Comparison of ENCODE assay signal across 15 mouse cellular contexts in the genomic region with DNA sequence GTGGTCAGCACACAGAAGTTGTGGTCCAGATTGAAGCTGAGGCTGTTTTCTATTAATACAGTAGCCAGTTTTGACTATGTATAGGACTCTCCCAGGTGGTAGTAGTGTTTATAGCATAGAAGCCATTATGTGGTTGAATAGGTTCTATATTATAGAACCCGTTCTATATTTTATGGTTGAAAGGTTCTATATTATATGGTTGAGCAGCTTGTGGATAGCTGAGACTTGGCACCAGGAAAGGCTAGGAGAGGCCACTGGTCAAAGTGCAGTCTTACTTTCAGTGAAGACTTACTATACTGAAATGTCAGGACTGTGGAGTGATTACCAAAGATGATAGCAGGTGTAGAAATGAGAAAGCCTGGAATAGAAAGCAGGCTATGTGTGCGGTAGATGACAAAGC.
"Had no signal": no experiment of that assay in that cellular context is flagged by ENCODE, and none has a peak within 500 bp of the region (broad histone marks: within the 10 kb centered on the region; RNA-seq: fewer than 3 reads in every experiment).

No protein-coding gene starts in this region.

- H3K27ac ChIP-seq: midbrain, embryonic 10.5 days; midbrain, embryonic 12.5 days; neural tube, embryonic 12.5 days; stomach, embryonic 15.5 days; stomach, postnatal 0 days had no signal

- H3K4me3 ChIP-seq: midbrain, embryonic 10.5 days; midbrain, embryonic 12.5 days; neural tube, embryonic 12.5 days; stomach, embryonic 15.5 days had no signal

- ATAC-seq: midbrain, embryonic 16.5 days had no signal

- H3K27me3 ChIP-seq: midbrain, embryonic 12.5 days; neural tube, embryonic 12.5 days; stomach, embryonic 15.5 days had no signal

- H3K4me2 ChIP-seq: lung, embryonic 14.5 days; midbrain, embryonic 12.5 days; neural tube, embryonic 12.5 days; stomach, embryonic 15.5 days had no signal

- H3K4me1 ChIP-seq: midbrain, embryonic 10.5 days; midbrain, embryonic 12.5 days; neural tube, embryonic 12.5 days; stomach, embryonic 15.5 days had no signal

- DNase-seq: lung, adult 18-20 months; lung, embryonic 14.5 days; lung, postnatal 10 days; lung, postnatal 4 days; midbrain, embryonic 14.5 days; right cerebral cortex, postnatal 14 days; thymus, adult 2 months; thymus, postnatal 25 days; thymus, postnatal 4 days had no signal

- H3K9me3 ChIP-seq: midbrain, embryonic 10.5 days; midbrain, embryonic 12.5 days; neural tube, embryonic 12.5 days; stomach, embryonic 15.5 days had no signal

- H3K36me3 ChIP-seq: midbrain, embryonic 10.5 days; midbrain, embryonic 12.5 days; neural tube, embryonic 12.5 days; stomach, embryonic 15.5 days had no signal

- H3K9ac ChIP-seq: lung, embryonic 14.5 days; midbrain, embryonic 12.5 days; neural tube, embryonic 12.5 days; stomach, embryonic 15.5 days had no signal
